Mouse (Mus musculus) embryonic stem cell, embryonic (primary cell): ENCODE measurements around the gene Eif3m.
"Not testable (repeated sequence)": the region's sequence is repeated elsewhere in the genome, so short reads cannot be mapped to it uniquely, and the experiment has no call there.

ENCODE experiments used
- CTCF ChIA-PET, 4 experiments: fragments of 300-600 bp in 2 of 4; fragments of 350-600 bp in 2 of 4; sonication (Branson Sonifier 250); formaldehyde crosslinking; loops; one replicate each; lab custom pipeline; 2022; ENCODE audit warnings: inconsistent platforms in 2 of 4; lab: Charles Lee
- POLR2A ChIA-PET, 4 experiments: fragments of 300-600 bp in 2 of 4; fragments of 350-600 bp in 2 of 4; sonication (Branson Sonifier 250); formaldehyde crosslinking; loops; one replicate each; lab custom pipeline; 2022; ENCODE audit warnings: antibody characterized with exemption in 4 of 4, inconsistent platforms in 1 of 4; lab: Charles Lee

Eif3m gene

DNA sequence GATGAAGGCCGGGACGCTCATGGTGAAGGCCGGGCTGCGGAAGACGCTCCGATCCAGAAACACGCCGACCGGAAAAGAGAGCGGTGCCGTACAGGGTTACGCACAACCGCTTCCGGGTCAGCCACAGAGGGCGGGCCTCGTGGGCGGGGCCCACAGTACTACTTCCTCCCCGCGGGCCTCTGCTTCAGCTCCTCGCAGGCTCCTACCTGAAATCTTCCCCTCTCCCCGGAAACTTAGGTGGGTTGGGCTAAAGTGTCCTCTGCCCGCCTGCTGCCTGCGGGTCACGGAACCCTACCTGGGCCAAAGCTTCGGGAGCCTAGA lies at the start of gene Eif3m:
Gene Eif3m (minus strand): TSS at position 114 of the 321 bp plus-strand sequence.
- ChIA-PET CTCF (interaction anchor here in 2 of 4 experiments (0.5 to 0.7 kb wide), 3 partner anchors 22 to 286 kb away, joined by 4 to 6 read pairs (median 4); no protein-coding TSS in a partner anchor), POLR2A (interaction anchor here in 3 of 4 experiments (0.6 to 3.2 kb wide), 36 partner anchors 9 to 1916 kb away, joined by 3 to 13 read pairs (median 3); partner anchors contain the start of genes Cstf3 (in 1 of the 3), Elp4 (in 1 of the 3), Immp1l (in 1 of the 3) and Wt1 (in 1 of the 3))

DNA sequence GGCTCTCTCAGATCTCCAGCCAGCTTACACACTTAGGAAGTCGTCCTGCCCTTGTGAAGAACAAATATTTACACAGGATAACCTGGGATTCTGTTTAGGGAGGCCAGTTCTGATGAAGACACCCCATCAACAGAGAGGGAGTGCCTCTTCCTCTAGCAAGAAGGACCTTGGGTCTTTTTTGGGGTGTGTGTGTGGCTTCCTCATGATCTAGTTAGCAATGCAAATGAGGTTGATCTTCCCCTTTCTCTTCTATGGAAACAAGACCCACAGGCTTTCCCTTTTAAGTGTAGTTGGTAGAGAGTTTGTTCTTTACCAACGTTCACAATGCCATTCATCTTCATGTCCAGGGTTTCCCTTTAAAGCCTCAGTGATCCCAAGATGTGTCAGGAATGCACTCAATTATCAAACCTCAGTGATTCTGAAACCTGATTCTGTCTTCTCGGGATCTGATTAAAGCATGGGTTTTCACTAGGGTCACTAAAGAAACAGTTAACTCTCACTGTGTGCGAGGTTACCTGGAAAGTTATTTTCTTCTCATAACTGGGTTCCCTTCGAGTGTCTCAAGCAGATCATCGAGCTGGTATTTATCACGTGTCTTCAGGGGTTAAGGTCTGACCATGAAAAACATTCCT lies 46.0 kb upstream of the Eif3m start:
- ChIA-PET CTCF (interaction anchor here in 1 of 4 experiments (0.7 kb wide), 1 partner anchor 249 kb away, joined by 3 read pairs; no protein-coding TSS in a partner anchor), POLR2A (interaction anchor here in 1 of 4 experiments (0.6 kb wide), 1 partner anchor 9 kb away, joined by 8 read pairs; no protein-coding TSS in a partner anchor)

DNA sequence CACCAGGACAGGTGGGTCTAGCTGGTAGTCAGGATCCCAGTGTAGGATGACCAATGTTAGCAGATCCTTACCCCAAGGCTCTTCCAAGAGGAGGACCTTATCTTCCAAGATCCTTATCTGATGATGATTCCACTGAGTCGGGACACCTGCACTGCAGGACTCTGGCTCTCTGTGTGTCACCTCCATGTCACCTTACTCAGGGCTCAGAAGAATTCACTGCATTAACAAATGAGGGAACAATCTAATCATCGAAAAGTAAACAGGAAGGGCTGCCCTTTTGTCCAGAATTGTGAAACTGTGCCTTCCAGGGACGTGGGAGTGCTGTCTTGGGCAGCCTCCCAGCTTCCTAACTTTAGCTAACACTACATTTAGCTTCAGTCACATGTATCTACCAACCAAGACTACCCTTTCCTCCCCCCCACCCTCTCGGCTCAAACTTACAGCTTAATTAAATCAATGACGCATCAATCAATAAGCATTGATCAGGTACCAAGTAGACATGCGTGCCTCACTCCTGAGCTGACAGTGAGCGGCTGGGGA lies 41.8 kb upstream of the Eif3m start:
- POLR2A ChIA-PET: interaction anchor here in 1 of 4 experiments (1.1 kb wide), 1 partner anchor 11 kb away, joined by 3 read pairs; no protein-coding TSS in a partner anchor

DNA sequence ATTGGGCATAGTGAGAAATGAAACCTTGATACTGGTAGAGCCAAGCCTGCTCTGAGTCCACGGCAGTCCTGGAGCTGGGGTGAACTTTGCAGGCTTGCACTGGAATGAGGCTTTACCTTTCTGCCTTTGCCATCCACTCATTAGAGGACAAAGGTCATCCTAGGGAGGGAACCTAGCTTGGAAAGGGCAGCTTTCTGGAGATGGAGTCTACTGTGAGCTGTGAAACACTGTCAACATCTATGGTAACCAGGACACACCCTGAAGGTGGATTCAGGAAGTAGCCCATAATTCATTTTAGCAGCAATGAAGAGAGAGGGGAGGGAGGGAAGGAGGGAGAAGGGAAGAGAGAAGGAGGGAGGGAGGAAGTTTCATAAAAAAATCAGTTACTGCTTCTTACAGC lies 38.6 kb upstream of the Eif3m start:
- ChIA-PET POLR2A (interaction anchor here in 1 of 4 experiments (1.0 kb wide), 1 partner anchor 27 kb away, joined by 3 read pairs; no protein-coding TSS in a partner anchor), CTCF (no interaction called here)

More for the DNA sequence above, 41.8 kb upstream of the Eif3m start:
- CTCF ChIA-PET: interaction anchor here in 1 of 4 experiments (1.0 kb wide), 1 partner anchor 171 kb away, joined by 3 read pairs; no protein-coding TSS in a partner anchor

DNA sequence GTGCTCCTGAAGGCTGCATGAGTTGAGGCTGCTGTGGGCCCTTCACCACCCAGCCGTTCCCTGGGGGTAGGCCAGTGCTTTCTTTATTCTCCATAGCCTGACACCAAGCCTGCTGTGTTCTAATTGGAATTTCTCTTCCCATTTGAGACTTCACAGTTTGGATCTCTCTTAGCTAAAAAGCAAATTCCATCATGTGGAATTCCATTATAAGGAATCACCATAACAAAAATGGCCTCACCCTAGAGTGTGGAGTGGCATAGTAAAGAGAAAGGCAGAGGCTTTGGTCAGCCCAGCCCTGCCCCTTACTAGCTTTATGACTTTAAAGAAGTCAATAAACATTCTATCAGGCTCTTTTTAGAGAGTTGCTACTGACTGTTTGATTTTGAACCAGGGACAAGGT lies 31.4 kb upstream of the Eif3m start:
- POLR2A ChIA-PET: interaction anchor here in 3 of 4 experiments (0.5 to 1.3 kb wide), 4 partner anchors 9 to 191 kb away, joined by 3 to 4 read pairs (median 4); no protein-coding TSS in a partner anchor
- CTCF ChIA-PET: interaction anchor here in 3 of 4 experiments (0.6 to 1.1 kb wide), 4 partner anchors 10 to 81 kb away, joined by 3 read pairs; no protein-coding TSS in a partner anchor

DNA sequence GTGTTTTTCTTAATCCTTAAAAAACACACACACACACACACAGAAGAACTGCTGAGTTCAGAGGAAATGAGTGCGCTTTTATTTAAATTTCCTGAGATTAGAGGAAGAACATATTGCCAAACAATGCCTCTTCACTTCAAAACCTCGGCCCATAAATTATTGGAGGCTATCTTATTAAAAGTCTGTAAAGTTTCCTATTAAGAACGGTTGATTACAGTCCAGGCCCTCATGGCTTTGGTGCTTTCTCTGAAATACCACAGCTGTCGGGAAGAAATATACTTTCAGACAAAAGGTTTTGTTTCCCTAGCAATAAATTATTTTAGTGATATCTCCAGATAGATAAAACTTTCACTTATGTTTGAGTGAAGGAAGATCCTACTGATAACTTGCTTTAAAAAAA lies 26.3 kb upstream of the Eif3m start:
- POLR2A ChIA-PET: interaction anchor here in 2 of 4 experiments (0.5 to 0.7 kb wide), 2 partner anchors 11 to 887 kb away, joined by 3 to 4 read pairs; no protein-coding TSS in a partner anchor
- CTCF ChIA-PET: no interaction called here

DNA sequence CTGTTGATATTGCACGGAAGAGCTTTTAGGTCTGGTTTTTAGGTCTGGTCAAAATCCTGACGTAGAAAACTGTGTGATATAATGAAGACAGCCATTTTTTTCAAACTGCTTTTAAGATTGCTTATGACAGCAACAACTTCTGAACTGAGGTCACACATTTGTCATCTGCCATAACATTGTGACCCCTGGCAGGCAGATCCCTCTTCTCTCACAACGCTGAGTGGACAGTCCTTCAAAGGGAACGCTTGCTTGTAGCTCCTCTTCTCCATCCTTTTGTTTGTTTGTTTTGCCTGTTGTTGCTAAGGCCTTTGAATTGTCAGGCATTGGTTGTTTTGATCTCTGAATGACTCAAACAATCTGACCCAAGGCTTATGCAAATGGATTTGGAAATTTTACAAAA lies 24.0 kb upstream of the Eif3m start:
- CTCF ChIA-PET: no interaction called here
- POLR2A ChIA-PET: no interaction called here

DNA sequence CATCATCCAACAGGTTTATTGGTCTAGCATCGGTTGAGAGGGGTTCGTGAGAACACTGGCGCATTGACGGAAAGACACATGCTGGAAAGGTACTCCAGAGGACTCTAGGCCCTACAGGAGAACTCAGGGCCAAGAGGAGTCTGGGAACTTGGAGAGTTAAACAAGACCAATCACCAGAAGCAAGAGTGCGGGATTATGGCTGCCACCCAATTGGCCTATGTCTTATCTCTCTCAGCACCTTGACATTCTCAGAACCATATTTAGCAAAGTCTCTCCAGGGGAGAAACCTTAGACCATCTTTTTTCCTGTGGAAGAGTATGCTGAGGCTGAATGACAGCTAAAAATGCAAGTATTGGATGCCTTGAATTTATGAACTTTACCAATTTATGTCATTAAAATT lies 22.0 kb upstream of the Eif3m start:
- ChIA-PET CTCF (interaction anchor here in 2 of 4 experiments (0.6 to 1.3 kb wide), 6 partner anchors 8 to 149 kb away, joined by 3 to 5 read pairs (median 4); partner anchors contain the start of gene Eif3m (in 1 of the 2)), POLR2A (interaction anchor here in 1 of 4 experiments (1.4 kb wide), 1 partner anchor 9 kb away, joined by 4 read pairs; no protein-coding TSS in a partner anchor)

DNA sequence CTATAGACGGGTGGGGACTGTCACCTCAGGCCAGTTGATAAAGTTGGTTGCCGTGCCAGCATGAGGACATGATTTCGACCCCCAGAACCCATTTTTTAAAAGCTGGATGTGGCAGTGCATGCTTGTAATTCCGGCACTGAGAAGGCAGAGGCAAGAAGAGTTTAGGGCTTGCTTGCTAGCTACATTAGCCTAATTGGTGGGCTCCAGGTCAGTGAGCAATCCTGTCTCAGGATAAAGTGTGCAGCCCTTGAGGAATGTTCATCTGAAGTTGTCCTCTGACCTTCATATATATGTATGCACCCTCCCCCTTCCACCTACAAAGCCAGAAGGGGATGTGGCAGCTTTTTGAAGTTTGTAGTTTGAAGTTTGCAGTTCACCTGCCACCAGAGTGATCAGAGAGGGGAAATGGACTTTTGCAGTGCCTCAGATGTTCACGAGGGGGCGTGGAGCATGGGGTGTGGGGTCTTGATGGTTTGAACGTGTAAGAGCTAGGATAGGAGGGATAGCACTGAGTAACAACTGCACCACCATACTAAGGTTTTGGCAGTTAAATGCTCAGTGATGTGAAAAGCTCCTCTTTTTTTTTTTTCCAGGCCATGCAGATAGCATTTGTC lies 21.2 kb upstream of the Eif3m start:
- CTCF ChIA-PET: interaction anchor here in 2 of 4 experiments (0.6 to 1.3 kb wide), 6 partner anchors 10 to 148 kb away, joined by 3 to 7 read pairs (median 4); partner anchors contain the start of gene Eif3m (in 1 of the 2)
- POLR2A ChIA-PET: interaction anchor here in 1 of 4 experiments (0.8 to 1.3 kb wide), 3 partner anchors 10 to 21 kb away, joined by 3 read pairs; partner anchors contain the start of gene Eif3m

DNA sequence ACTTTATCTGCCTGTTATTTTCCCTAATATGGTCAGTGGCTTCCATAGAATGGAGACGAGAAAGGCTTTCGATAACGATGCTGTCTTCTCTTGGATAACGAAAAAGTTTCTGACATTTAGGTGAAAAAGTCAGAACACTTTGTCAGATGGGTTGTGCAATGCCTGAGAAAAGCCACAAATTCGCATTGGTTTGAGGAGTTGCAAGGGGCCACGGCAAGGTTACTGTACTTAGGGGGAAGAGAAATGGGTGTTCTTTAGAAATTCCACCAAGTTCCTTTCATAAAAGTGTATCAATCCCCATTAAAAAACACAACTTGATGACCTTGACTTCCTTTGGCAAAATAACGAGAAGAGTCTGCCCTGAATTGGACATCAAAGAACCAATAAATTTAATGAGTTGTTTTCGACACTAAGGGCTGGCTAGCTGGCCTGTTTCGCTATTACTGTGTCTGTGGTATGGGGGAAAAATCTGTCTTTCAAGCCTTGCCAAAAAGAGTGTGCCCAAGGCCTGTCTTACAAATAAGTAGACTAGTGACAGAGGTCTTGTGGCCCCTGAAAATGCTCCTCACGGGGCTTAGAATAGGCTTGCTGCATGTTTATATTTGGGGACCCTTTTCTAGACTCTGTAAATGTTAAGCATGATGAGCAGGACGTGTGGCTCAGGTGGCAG lies 19.7 kb upstream of the Eif3m start:
- ChIA-PET CTCF (no interaction called here), POLR2A (no interaction called here)

DNA sequence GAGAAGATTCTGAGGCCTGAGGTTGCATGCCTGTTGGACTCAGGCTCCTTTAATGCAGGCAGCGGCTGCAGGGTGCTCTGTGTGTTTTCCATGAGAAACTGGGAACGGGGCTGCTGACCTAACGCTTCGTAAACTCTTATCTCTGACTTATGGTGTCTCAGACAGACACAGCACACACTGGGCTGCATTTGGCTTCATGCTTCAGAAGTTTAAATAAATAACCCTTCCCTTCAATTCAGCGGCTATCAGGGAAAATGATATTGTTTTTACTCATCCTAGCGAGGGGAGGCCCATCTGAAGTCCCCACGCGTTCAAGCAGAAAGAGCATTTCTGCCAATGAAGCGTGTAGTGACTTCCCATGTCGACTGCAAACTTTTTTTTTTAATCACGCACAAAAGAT lies 19.1 kb upstream of the Eif3m start:
- ChIA-PET CTCF (no interaction called here), POLR2A (no interaction called here)

DNA sequence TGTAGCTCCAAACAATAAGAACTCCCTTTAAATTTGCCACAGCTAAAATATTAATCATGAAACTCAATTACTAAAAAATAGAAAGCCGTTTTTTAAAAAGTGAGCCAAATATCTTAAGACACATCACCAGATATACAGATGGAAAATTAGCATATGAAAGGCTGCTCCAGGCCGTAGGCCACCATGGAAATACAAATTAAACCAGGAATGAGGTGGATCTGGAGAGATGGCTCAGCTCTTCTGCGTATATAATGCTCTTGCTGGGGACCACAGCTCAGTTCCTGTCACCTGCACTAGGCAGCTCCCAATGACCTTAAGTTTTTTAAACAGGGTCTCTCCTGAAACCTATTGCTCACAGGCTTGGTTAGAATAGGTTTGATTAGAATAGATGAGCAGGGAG lies 17.2 kb upstream of the Eif3m start:
- ChIA-PET POLR2A (interaction anchor here in 1 of 4 experiments (1.0 kb wide), 1 partner anchor 302 kb away, joined by 3 read pairs; no protein-coding TSS in a partner anchor), CTCF (no interaction called here)

DNA sequence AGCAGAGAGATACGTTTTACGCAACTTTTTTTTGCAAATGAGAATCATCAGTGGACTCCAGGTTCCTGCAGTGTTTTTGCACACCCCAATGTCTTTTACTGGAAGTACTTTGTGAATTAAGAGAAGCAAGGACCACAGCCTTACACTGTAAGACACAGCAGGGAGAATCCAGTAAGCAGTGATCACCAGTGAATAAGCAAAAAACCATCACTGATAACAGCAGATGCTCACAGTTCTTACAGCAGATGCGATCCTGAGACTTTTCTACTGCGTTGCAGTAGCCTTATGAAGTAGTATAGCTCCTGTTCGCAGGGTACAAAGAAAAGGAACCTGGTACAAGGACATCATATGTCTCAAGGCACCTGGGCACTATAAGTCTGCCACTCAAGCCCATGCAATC lies 13.6 kb upstream of the Eif3m start:
- ChIA-PET POLR2A (no interaction called here), CTCF (no interaction called here)

DNA sequence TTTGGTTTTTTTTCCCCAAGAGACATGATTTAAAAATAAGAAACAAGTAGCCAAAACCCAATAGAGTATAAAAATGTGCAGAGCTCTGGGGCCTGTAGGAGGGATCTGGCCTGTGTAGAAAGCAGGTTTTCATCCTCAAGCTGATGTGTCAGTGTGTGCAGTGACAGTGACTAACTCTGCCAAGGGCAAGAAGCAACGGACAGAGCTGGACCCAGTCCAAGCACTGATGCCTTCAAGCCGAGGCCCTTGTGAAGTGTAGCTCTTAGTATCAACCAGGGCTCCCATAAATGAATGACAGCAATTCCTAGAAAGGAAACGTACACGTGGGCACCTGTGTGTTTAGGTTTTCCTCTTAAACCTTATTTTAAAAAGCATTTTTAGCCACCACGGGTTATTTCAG lies 11.9 kb upstream of the Eif3m start:
- ChIA-PET POLR2A (interaction anchor here in 3 of 4 experiments (0.6 to 1.4 kb wide), 4 partner anchors 10 to 296 kb away, joined by 3 to 7 read pairs (median 4); partner anchors contain the start of gene Eif3m (in 2 of the 3)), CTCF (no interaction called here)

DNA sequence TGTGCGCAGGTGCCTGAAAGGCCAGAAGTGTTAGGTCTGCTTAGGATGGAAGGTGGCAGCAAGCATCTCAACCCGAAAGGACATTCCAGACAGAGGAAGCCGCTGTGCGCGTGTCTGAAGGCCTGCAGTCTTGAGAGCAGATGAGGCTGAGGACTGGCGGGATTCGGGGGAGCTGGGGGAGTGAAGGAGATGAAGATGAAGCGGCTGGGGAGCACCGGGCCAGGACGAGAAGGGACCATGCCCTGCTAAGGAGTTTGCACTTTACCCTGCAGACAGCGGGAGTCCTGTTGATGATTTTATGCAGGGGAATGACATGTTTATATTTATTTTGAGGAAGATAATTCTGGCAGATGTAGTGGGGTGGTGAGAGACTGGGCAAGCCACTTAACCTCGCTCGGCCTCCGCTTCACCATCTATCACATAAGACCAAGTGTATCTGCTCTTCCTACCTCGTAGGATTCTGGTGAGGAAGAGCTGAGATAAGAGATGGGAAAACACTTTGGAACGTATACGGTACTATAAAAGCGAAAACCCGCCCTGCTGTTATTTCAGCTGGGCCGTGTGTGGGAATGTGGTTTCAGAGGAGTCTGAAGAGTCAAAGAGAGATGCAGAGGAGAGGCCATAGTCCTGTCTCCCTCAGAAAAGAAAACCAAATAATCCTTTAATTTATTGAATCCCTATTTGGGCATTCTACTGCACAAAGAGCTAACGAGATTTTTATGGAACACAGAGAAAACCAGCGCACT lies 10.2 kb upstream of the Eif3m start:
- CTCF ChIA-PET: no interaction called here
- POLR2A ChIA-PET: interaction anchor here in 3 of 4 experiments (0.8 to 1.8 kb wide), 5 partner anchors 10 to 99 kb away, joined by 3 to 6 read pairs (median 3); partner anchors contain the start of genes Eif3m (in 3 of the 3) and Wt1 (in 1 of the 3)

DNA sequence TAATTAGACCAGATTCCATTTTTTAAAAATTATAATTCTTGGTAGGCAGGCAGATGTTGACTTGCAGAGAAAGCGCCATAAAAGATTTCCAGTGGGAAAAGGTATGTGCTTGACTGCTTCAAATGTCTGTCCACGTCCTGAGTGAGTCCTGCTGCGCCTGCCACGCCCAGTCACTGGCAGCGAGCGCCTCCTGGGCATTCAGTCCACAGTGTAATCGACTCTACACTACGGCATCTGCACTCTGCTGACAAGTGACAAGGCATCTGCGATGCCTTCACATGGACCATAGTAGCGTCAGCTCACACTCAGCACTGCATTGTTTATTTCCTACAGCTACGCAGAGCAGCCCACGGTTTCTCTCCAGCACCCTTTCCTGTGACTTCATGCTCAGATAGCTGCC lies 8.7 kb upstream of the Eif3m start:
- CTCF ChIA-PET: not testable (repeated sequence)
- POLR2A ChIA-PET: interaction anchor here in 1 of 4 experiments (1.0 kb wide), 1 partner anchor 8 kb away, joined by 3 read pairs; the partner anchor contains the start of gene Eif3m

DNA sequence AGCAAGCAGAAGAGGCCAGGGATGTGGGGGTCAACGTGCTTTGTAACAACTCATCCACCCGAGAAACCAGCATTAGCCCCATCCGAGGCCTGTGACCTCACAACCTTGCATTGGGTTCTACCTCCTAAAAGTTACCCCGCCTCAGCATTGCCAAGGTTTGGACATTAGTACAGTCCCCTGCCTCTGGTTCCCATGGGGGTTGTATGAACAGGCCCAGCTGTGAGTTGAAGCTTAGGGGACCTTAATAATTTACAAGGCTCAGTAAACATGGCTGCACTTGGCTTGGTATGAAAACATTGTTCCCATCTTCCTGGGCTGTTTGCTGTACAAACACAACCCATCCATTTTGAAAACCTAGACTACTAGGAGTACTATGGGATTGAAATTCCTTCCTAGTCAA lies 6.9 kb upstream of the Eif3m start:
- ChIA-PET POLR2A (no interaction called here), CTCF (no interaction called here)
